Mouse (Mus musculus): ENCODE measurements around the gene Stim1.
"Not testable (repeated sequence)": the region's sequence is repeated elsewhere in the genome, so short reads cannot be mapped to it uniquely, and the experiment has no call there.

The Stim1 gene

GRCm38 (mm10) chr7:102249531-102249895, 18.1 kb upstream of the Stim1 start:
- DNase-seq (ENCODE audit: low read depth): peak; percentile 34

- peak; percentile 82 for DNase-seq (ENCODE audit: low read depth)
Measured at GRCm38 (mm10) chr7:102249896-102250630, 17.5 kb upstream of the Stim1 start.

- peak; percentile 93 for DNase-seq (ENCODE audit: low read depth)
Measured at GRCm38 (mm10) chr7:102250631-102251214, 16.9 kb upstream of the Stim1 start.

- DNase-seq (ENCODE audit: low read depth): no peak
Measured at GRCm38 (mm10) chr7:102253631-102254030, 14.0 kb upstream of the Stim1 start.

- DNase-seq (ENCODE audit: low read depth): no peak
Measured at GRCm38 (mm10) chr7:102255954-102256353, 11.7 kb upstream of the Stim1 start, which contains the start of gene Rhog. Gene Rhog (minus strand): TSS chr7:102256054.

GRCm38 (mm10) chr7:102256636-102257035, 11.0 kb upstream of the Stim1 start:
- DNase-seq (ENCODE audit: low read depth): no peak

GRCm38 (mm10) chr7:102258189-102258588, 9.4 kb upstream of the Stim1 start:
- peak; percentile 89 for DNase-seq (ENCODE audit: low read depth)

- DNase-seq (ENCODE audit: low read depth): no peak
Measured at GRCm38 (mm10) chr7:102258753-102259152, 8.9 kb upstream of the Stim1 start.

GRCm38 (mm10) chr7:102259716-102260479, 7.7 kb upstream of the Stim1 start:
- DNase-seq (ENCODE audit: low read depth): no peak

- DNase-seq (ENCODE audit: low read depth): no peak
Measured at GRCm38 (mm10) chr7:102260518-102260917, 7.1 kb upstream of the Stim1 start.

- no peak for DNase-seq (ENCODE audit: low read depth)
Measured at GRCm38 (mm10) chr7:102263020-102263419, 4.6 kb upstream of the Stim1 start.

GRCm38 (mm10) chr7:102266021-102266400, 1.6 kb upstream of the Stim1 start:
- not testable (repeated sequence) for DNase-seq (ENCODE audit: low read depth)

GRCm38 (mm10) chr7:102266401-102267042, 1.1 kb upstream of the Stim1 start:
- DNase-seq (ENCODE audit: low read depth): no peak

- DNase-seq (ENCODE audit: low read depth): peak; percentile 93
Measured at GRCm38 (mm10) chr7:102267113-102267579, 460 bp upstream of the Stim1 start.

GRCm38 (mm10) chr7:102268395-102268748, 766 bp downstream of the Stim1 start:
- no peak for DNase-seq (ENCODE audit: low read depth)

- DNase-seq (ENCODE audit: low read depth): no peak
Measured at GRCm38 (mm10) chr7:102272422-102272948, 4.9 kb downstream of the Stim1 start.

- no peak for DNase-seq (ENCODE audit: low read depth)
Measured at GRCm38 (mm10) chr7:102281403-102281802, 13.8 kb downstream of the Stim1 start.

GRCm38 (mm10) chr7:102282261-102282660, 14.7 kb downstream of the Stim1 start:
- DNase-seq (ENCODE audit: low read depth): no peak

- DNase-seq (ENCODE audit: low read depth): no peak
Measured at GRCm38 (mm10) chr7:102289466-102289865, 21.9 kb downstream of the Stim1 start.

GRCm38 (mm10) chr7:102292228-102292627, 24.6 kb downstream of the Stim1 start:
- DNase-seq (ENCODE audit: low read depth): no peak

- DNase-seq (ENCODE audit: low read depth): peak; percentile 14
Measured at GRCm38 (mm10) chr7:102293234-102293633, 25.6 kb downstream of the Stim1 start.

- DNase-seq (ENCODE audit: low read depth): no peak
Measured at GRCm38 (mm10) chr7:102300761-102301160, 33.2 kb downstream of the Stim1 start.

Measured in NIH3T3 (cell line).